Mouse (Mus musculus) hindbrain, embryonic 16.5 days (tissue): ENCODE measurements around the gene Palm. TPM values are rescaled to one million over a fixed set of nuclear protein-coding genes. Genes with fewer than 3 reads are reported as not detected.

ENCODE experiments used
- ATAC-seq: fragments of 200-750 bp; cut with Nextera tagmentation; 2 replicates; pipeline ENCODE4 v1.8.0; 2017; ENCODE audit warnings: moderate TSS enrichment, moderate library complexity
- H3K27ac ChIP-seq: fragments of 300-500 bp; sonication (generic); 2 replicates; pipeline ENCODE4 v1.5.1; 2014; ENCODE audit warnings: low read depth, mild to moderate bottlenecking, control low read depth, low read length, moderate library complexity
- H3K27me3 ChIP-seq: fragments of 300-500 bp; sonication (generic); replicated peaks from 2 replicates; pipeline ENCODE4 v1.6.1; 2014; ENCODE audit warnings: low read length; ENCODE audit not compliant: control insufficient read depth, insufficient read depth
- H3K36me3 ChIP-seq: fragments of 300-500 bp; sonication (generic); 2 replicates; pipeline ENCODE4 v1.6.1; 2014; ENCODE audit warnings: mild to moderate bottlenecking, low read length, moderate library complexity, mixed read lengths; ENCODE audit not compliant: control insufficient read depth, insufficient read depth
- H3K4me1 ChIP-seq: fragments of 300-500 bp; sonication (generic); 2 replicates; pipeline ENCODE4 v1.6.1; 2014; ENCODE audit warnings: low read depth, low read length; ENCODE audit not compliant: control insufficient read depth, insufficient read depth
- H3K4me2 ChIP-seq: fragments of 300-500 bp; sonication (generic); 2 replicates; pipeline ENCODE4 v1.6.1; 2014; ENCODE audit warnings: mild to moderate bottlenecking, low read length, control low read depth, moderate library complexity
- H3K4me3 ChIP-seq: fragments of 300-500 bp; sonication (generic); 2 replicates; pipeline ENCODE4 v1.5.1; 2014; ENCODE audit warnings: mild to moderate bottlenecking, low read length, control low read depth, moderate library complexity
- H3K9ac ChIP-seq: fragments of 300-500 bp; sonication (generic); 2 replicates; pipeline ENCODE4 v1.6.1; 2014; ENCODE audit warnings: low read depth, mild to moderate bottlenecking, control low read depth, low read length, moderate library complexity
- H3K9me3 ChIP-seq: fragments of 300-500 bp; sonication (generic); 2 replicates; pipeline ENCODE4 v1.6.1; 2014; ENCODE audit warnings: mild to moderate bottlenecking, low read length, moderate library complexity; ENCODE audit not compliant: control insufficient read depth
- WGBS: fragments of 180-500 bp; shearing (Covaris S2); extraction: QIAGEN DNeasy Blood & Tissue Kit; methylation state at CpG from one replicate; pipeline ENCODE4 v1.1.7; 2014; 5-methylcytosine and 5-hydroxymethylcytosine counted together
- polyA plus RNA-seq: library from polyadenylated mRNA; unstranded; fragments of >200 nt; fragmentation: Nextera tagmentation; extraction: Ambion mirVana; gene quantifications from 2 replicates; pipeline ENCODE4 v1.2.1, GENCODE M21; 2015

The Palm gene
- polyA plus RNA-seq, 1 experiment from 2014 or later = 297 TPM

DNA sequence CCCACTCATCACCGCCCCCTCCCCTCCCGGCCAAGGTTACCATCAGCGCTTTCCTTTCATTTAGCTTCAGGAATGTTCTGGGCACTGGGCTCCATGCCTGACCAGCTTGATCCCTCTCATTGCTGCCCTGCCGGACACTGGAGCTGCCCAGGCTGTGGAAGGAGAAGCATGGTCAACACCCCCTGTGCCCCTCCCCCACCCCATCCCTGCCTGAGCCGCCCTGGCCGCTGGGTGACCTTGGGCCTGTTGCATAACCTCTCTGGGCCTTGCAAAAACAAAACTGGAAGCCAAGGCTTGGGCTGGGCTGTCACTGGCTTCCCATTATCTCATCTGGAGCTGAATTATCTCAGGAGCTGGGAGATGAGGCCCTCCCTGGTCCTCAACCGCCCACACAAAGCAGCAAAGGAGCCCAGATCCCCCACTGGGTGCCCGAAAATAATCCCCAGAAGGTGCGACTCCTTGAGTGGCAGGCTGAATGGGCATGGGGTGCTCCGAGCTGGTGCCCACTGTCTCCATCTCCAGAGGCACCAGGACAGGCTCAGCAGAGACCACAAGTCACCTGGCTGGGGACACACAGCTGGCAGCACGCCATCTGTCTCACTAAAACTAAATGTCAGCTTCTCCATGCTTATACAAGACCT lies 9.1 kb downstream of the Palm start:
- no peak for ATAC-seq
- Histone ChIP-seq H3K4me1 (peaks cover 39% of the 10 kb centered on the region), H3K27ac (peak overlapping the region; percentile 79), H3K36me3 (no peaks in the 10 kb centered on the region), H3K9ac (no peak overlapping the region), H3K27me3 (no peaks in the 10 kb centered on the region), H3K4me3 (no peak overlapping the region), H3K9me3 (no peaks in the 10 kb centered on the region), H3K4me2 (no peak overlapping the region)
- WGBS = 33% methylated on average over 9 of the region's 11 CpGs

DNA sequence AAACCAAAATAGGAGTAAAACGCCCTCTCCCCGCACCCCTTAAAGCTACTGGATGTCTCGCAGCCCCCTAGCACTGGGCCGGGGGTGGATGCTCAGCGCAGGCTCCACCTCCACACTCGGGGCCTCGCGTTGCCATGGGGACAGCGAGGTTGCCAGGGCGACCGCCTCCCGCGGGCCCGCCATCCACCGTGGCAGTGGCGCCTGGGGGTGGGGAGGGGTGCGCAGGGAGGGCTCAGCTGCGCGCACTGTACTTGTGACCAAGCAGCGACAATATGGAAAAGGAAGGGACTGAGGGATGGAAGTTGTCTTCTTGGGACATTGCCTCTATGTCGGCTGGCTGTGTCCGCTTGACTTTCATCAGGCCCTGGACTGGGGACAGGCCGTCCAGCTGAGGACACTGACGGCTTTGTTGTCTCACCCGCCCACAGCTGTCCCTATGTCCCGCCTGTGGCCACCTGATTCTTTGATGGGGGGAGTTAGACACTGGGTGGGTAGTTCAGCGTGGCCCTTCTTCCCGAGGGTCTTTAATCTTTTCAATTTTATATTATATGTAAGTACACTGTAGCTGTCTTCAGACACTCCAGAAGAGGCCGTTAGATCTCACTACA lies 10.4 kb downstream of the Palm start:
- peak overlapping the region; percentile 50 for H3K9ac ChIP-seq
- no peaks in the 10 kb centered on the region for H3K9me3 ChIP-seq
- H3K4me2 ChIP-seq = peak overlapping the region; percentile 47
- peaks cover 34% of the 10 kb centered on the region for H3K4me1 ChIP-seq
- no peaks in the 10 kb centered on the region for H3K27me3 ChIP-seq
- peaks cover 6% of the 10 kb centered on the region for H3K36me3 ChIP-seq
- WGBS = 3% methylated on average over 29 of the region's 29 CpGs
- H3K4me3 ChIP-seq = peak overlapping the region; percentile 17
- peak overlapping the region; percentile 79 for H3K27ac ChIP-seq
- ATAC-seq = peak; percentile 90

DNA sequence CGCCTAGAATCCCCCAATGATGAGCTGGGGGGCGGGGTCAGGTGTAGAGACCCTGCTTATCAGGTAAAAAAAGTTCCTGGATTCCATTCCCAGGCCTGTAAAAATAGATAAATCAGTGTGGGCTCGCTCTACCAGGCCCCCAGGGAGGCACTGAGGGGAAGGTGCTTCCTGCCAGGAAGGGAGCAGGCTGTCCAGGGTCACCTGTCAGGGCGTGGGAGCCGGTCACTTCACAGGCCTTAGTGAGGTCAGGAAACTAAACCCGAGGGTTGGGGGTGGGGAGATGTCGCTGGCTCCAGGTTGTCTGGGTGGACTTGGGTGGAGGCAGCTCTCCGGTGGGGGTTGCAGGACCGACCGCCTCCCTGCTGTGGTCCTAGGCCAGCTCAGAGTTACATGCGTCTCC lies 12.3 kb downstream of the Palm start:
- ATAC-seq = no peak
- Histone ChIP-seq H3K4me3 (no peak overlapping the region), H3K27me3 (no peaks in the 10 kb centered on the region), H3K4me1 (peaks cover 34% of the 10 kb centered on the region), H3K4me2 (no peak overlapping the region), H3K9me3 (no peaks in the 10 kb centered on the region), H3K27ac (no peak overlapping the region), H3K9ac (no peak overlapping the region), H3K36me3 (peaks cover 17% of the 10 kb centered on the region)
- WGBS = 78% methylated on average over 11 of the region's 11 CpGs

DNA sequence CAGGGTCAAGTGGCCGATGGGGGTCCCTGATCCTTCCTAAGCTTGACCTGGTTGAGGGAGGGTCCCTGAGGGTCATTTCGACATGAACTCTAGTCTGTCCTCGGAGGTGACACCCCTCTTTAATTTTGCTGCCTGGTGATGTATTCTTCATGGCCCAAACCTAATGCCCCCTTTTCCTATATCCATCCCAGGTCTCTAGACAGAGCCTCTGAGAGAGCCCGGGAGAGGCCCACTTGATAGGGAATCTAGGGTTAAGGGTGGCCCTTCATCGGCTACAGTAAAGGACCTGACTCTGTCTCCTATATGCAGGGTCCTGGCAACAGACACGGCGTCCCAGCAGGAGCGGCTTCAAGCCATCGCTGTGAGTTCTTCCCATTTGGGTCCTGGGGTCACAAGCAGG lies 13.0 kb downstream of the Palm start:
- Histone ChIP-seq H3K4me2 (no peak overlapping the region), H3K9ac (no peak overlapping the region), H3K9me3 (no peaks in the 10 kb centered on the region), H3K27me3 (no peaks in the 10 kb centered on the region), H3K27ac (no peak overlapping the region), H3K4me3 (no peak overlapping the region), H3K4me1 (peaks cover 34% of the 10 kb centered on the region), H3K36me3 (peaks cover 20% of the 10 kb centered on the region)
- 85% methylated on average over 9 of the region's 9 CpGs for WGBS
- ATAC-seq = no peak

DNA sequence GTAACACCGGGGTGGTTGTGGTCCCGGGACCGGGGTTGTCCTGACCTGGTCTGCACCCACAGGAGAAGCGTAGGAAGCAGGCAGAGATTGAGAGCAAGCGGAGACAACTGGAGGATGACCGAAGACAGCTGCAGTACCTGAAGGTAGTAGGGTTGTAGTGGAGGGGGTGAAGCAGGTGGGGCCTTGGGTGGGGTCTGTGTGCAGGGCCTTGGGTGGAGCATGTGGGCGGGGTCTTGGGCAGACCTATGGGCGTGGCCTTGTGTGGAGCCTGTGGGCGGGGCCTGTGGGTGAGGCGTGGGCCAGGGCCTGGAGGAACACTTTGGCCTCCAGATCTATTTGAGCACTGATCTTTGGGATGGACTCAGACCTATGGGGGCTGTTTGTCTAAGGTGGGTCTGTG lies 13.6 kb downstream of the Palm start:
- H3K27me3 ChIP-seq = no peaks in the 10 kb centered on the region
- H3K4me2 ChIP-seq = no peak overlapping the region
- no peak overlapping the region for H3K4me3 ChIP-seq
- no peak for ATAC-seq
- H3K27ac ChIP-seq = no peak overlapping the region
- H3K9ac ChIP-seq = no peak overlapping the region
- peaks cover 29% of the 10 kb centered on the region for H3K4me1 ChIP-seq
- no peaks in the 10 kb centered on the region for H3K9me3 ChIP-seq
- peaks cover 25% of the 10 kb centered on the region for H3K36me3 ChIP-seq
- 85% methylated on average over 10 of the region's 10 CpGs for WGBS

DNA sequence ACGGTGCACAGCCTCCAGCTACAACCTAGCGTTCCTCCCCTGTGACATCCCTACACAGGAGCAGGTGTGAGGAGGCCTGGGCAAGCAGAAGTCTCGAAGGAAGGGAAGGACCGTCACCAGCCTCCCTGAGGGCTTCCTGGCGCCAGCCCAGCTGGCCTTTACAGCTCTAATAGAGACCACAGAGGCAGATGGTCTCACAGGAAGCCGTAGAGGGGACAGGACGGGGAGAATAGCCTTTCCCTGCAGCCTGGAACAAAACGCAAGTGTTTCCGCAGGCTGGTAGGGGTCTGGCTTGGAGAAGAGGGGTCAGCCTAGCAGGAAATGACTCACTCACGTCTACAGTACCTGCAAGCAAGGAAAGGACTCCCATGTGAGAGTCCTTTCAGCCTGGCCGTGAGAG lies 14.5 kb downstream of the Palm start:
- Histone ChIP-seq H3K4me1 (peaks cover 20% of the 10 kb centered on the region), H3K4me2 (no peak overlapping the region), H3K36me3 (peaks cover 30% of the 10 kb centered on the region), H3K4me3 (no peak overlapping the region), H3K9ac (peak overlapping the region; percentile 22; the same call in 1 of the 2 replicates), H3K27ac (peak overlapping the region; percentile 23; the same call in 1 of the 2 replicates), H3K9me3 (no peaks in the 10 kb centered on the region), H3K27me3 (no peaks in the 10 kb centered on the region)
- 32% methylated on average over 11 of the region's 11 CpGs for WGBS
- ATAC-seq = no peak

DNA sequence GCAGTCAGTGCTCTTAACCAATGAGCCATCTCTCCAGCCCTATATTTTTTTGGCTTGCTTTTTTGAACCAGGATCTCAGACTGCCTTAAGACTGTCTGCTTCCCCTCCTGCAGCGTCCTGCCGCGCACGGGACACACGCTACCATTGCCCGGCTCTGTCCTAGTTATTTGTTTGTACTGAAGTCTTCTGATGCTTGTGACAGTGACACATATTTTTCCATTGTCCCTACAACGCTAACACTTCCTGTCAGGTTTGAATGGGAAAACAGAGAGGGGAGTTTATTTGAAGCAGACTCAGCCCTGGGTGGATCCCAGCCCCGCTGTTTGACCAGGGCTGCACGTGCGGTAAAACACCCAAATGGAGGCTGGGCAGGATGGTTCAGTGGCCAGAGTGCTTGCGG lies 15.4 kb downstream of the Palm start:
- Histone ChIP-seq H3K27me3 (no peaks in the 10 kb centered on the region), H3K4me2 (no peak overlapping the region), H3K36me3 (peaks cover 30% of the 10 kb centered on the region), H3K4me3 (no peak overlapping the region), H3K9ac (no peak overlapping the region), H3K9me3 (no peaks in the 10 kb centered on the region), H3K27ac (no peak overlapping the region), H3K4me1 (peaks cover 11% of the 10 kb centered on the region)
- 85% methylated on average over 11 of the region's 11 CpGs for WGBS
- ATAC-seq = no peak

DNA sequence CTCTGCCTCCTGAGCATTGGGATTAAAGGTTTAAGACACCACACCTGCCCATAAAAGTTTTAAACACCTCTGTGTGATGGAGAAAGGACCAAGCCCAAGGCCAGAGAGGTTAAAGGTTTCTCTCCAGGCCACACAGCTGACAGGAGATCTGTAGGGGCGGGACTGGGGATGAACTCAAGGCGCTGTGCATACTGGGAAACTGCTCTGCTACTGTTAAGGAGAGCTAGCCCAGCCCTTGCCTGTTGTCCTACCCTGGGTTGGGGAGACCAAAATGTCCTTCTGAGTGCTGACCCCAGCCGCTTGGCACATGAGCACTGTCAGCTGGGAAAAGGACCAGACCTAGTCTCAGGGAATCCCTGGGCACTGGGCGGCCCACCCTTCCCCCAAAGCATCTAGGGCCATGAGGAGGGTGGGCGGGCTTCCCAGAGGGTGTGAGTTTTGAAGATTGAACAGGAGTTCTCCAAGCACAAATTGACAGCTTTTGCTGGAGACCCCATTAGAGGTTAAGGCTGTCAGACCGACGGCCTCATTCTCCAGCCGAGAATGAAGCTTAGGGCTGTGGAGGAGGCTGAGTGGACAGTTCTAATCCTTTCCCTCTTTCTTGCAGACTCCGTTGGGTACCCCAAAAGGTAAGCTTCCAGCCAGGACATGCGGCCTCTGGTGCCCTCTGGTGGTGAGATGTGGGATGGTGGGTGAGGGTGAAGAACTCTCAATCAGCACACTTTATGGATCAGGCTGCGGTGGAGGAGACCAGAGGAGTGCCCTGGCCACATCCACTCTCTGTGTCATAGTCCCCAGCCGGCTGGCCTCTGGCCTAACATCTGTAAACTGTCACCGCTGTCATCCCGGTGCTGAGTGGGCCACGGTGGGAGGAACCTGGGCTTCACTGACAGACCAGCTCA lies 18.6 kb downstream of the Palm start:
- H3K36me3 ChIP-seq = peaks cover 51% of the 10 kb centered on the region
- 33% methylated on average over 15 of the region's 15 CpGs for WGBS

DNA sequence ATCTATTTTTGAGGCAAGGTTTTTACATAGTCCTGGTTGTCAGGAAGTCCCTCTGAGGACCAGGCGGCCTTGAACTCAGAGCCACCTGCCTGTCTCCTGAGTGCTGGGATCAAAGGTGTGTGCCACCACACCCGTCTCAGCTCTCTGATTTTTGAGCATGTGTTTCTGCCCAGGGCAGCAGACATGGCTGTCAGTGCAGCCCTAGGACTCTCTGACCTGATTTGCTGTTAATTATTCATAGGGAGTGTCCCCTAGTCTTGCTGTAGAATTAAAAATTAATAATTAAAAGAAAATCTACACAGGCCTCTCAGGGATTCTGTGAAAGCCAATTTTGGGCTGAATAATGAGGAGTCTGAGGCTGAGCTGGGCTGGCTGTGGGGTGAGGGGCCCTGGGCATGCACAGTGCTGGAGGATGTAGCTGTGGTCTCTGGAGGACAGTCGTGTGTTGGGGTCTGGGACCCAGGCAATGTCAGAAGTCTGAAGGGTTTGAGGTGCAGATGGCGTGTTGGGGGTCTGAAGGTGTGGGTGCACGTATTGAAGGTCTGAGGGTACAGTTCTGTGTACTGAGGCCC lies 21.0 kb downstream of the Palm start:
- Histone ChIP-seq H3K4me1 (no peaks in the 10 kb centered on the region), H3K9ac (no peak overlapping the region), H3K36me3 (peaks cover 43% of the 10 kb centered on the region), H3K4me3 (no peak overlapping the region), H3K9me3 (no peaks in the 10 kb centered on the region), H3K27me3 (no peaks in the 10 kb centered on the region), H3K4me2 (no peak overlapping the region), H3K27ac (no peak overlapping the region; the same call in 1 of the 2 replicates)
- WGBS = 85% methylated on average over 5 of the region's 5 CpGs
- ATAC-seq = no peak

More for the DNA sequence above, 18.6 kb downstream of the Palm start:
- no peak overlapping the region for H3K4me3 ChIP-seq
- H3K27me3 ChIP-seq = no peaks in the 10 kb centered on the region
- peaks cover 3% of the 10 kb centered on the region; the same call in 1 of the 2 replicates for H3K4me1 ChIP-seq
- H3K9me3 ChIP-seq = no peaks in the 10 kb centered on the region
- peak; percentile 49 for ATAC-seq
- H3K4me2 ChIP-seq = no peak overlapping the region
- H3K9ac ChIP-seq = no peak overlapping the region
- no peak overlapping the region for H3K27ac ChIP-seq
